Mouse (Mus musculus) testis, adult 2 months (tissue): ENCODE data around the gene Cyb5d2.

ENCODE experiments used
- CTCF ChIP-seq: fragments of 200-500 bp; IDR thresholded peaks from 2 replicates; pipeline ENCODE4 v1.5.1; 2012; ENCODE audit warnings: low read depth, mild to moderate bottlenecking, inconsistent platforms, low read length, moderate library complexity; ENCODE audit not compliant: control insufficient read depth, insufficient read depth, insufficient replicate concordance
- POLR2A ChIP-seq: fragments of 200-500 bp; IDR thresholded peaks from 2 replicates; pipeline ENCODE4 v1.6.1; 2012; ENCODE audit warnings: low read depth, mild to moderate bottlenecking, inconsistent platforms, low read length, moderate library complexity; ENCODE audit not compliant: control insufficient read depth

DNA sequence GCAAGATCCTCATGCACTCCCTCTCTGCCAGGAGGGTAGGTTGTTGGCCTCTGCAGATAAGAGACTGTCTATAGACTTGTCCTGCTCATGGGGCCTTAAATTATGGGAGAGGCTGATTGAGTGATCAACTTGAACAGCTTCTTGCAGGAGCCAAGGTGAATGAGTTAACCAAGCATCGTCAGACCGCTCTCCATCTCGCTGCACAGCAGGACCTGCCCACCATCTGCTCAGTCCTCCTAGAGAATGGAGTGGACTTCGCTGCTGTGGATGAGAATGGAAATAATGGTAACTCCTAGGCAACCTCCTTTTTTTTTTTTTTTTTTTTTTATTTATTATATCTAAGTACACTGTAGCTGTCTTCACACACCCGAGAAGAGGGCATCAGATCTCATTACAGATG is 37.6 kb downstream of the Cyb5d2 start:
- TF ChIP-seq POLR2A (no peak), CTCF (no peak)
